Mouse (Mus musculus): ENCODE data around the gene Efemp2. TPM values are rescaled to one million over a fixed set of nuclear protein-coding genes. Genes with fewer than 3 reads are reported as not detected.

The Efemp2 gene
- polyA plus RNA-seq, 1 experiment: 0.04 TPM

DNA sequence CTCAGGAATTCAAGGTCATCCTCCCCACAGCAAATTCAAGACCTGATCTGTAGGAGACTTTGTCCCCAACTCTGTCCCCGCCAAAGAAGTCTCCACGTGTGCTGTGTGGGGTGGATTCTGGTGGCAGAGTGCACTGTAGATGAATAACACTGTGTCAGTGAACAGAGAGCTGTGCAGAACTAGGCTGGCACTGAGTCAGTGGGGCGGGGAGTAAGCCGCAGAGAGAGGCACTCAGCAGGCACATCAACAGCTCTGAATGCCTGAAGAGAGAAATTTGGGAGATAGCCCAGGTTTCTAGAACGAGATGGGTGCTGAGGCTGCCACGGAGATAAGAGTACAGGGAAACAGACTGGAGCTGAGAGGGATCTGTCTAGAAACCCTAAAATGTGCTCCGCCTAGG is 14.7 kb upstream of the Efemp2 start:
- H3K36me3 ChIP-seq (ENCODE audit: control insufficient read depth): peaks cover 25% of the 10 kb centered on the region
- peaks cover 68% of the 10 kb centered on the region for H3K4me1 ChIP-seq (ENCODE audit: control insufficient read depth)
- no peak overlapping the region for H3K4me3 ChIP-seq (replicated peaks)
- TF ChIP-seq TAL1 (IDR thresholded peaks at IDR 0.05; ENCODE audit: low read length): no peak
- no peak for TF ChIP-seq GATA1 (IDR thresholded peaks at IDR 0.05; ENCODE audit: low read length)
- no peaks in the 10 kb centered on the region for H3K9me3 ChIP-seq (ENCODE audit: control insufficient read depth, low read length)
- peaks cover 10% of the 10 kb centered on the region for H3K27me3 ChIP-seq (ENCODE audit: control insufficient read depth)

DNA sequence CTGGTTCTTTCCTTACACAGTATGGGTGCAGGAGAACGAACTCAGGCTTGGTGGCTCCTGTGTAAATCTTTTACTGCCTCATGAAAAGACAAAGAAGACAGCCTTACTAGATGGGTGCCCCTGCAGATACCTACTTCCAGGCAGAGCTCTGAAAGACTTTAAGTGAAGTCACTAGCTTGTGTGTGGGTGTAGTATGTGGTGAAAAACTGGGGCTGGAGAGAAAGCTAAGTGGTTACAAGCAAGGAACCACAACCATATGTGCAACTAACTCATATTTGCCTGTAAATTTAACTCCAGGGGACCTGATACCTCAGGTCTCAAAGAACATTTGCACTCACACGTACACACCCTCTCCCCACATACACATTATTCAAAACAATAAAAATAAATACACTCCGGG is 13.9 kb upstream of the Efemp2 start:
- peak overlapping the region; percentile 83 for H3K4me3 ChIP-seq (replicated peaks)
- peaks cover 66% of the 10 kb centered on the region for H3K4me1 ChIP-seq (ENCODE audit: control insufficient read depth)
- peaks cover 28% of the 10 kb centered on the region for H3K36me3 ChIP-seq (ENCODE audit: control insufficient read depth)

DNA sequence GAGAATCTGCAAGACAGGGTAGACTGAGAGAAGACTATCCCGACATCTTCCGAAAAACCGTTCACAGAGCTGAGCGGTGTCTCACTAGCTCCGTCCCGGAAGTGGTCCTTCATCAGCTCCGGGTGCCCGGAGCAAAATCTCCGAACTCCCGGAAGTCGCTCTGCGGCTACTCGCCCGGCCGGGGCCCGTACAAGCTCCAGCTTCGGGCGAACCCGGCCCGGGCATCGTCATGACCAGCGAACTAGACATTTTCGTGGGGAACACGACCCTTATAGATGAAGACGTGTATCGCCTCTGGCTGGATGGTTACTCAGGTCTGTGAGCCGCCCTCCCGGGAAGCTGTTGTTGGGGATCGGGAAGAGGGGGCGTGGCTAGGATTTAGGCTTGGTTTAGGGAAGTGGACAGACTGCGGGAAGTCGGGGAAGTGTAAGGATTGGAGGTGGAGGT is 13.3 kb upstream of the Efemp2 start, which contains the start of gene Fibp:
Gene Fibp, plus strand, starts transcription at position 151 of the 447 bp plus-strand sequence.
- Histone ChIP-seq H3K27me3 (ENCODE audit: control insufficient read depth) (peaks cover 10% of the 10 kb centered on the region), H3K36me3 (ENCODE audit: control insufficient read depth) (peaks cover 32% of the 10 kb centered on the region), H3K9me3 (ENCODE audit: control insufficient read depth, low read length) (no peaks in the 10 kb centered on the region), H3K4me3 (replicated peaks) (peak within 1 kb of the TSS; percentile 83), H3K4me1 (ENCODE audit: control insufficient read depth) (peaks cover 61% of the 10 kb centered on the region)
- no peak for TF ChIP-seq GATA1 (IDR thresholded peaks at IDR 0.05; ENCODE audit: low read length)
- no peak for TF ChIP-seq TAL1 (IDR thresholded peaks at IDR 0.05; ENCODE audit: low read length)

More for the DNA sequence above, 13.9 kb upstream of the Efemp2 start:
- no peak for TF ChIP-seq TAL1 (IDR thresholded peaks at IDR 0.05; ENCODE audit: low read length)
- no peak for TF ChIP-seq GATA1 (IDR thresholded peaks at IDR 0.05; ENCODE audit: low read length)
- Histone ChIP-seq H3K27me3 (ENCODE audit: control insufficient read depth) (peaks cover 10% of the 10 kb centered on the region), H3K9me3 (ENCODE audit: control insufficient read depth, low read length) (no peaks in the 10 kb centered on the region)

DNA sequence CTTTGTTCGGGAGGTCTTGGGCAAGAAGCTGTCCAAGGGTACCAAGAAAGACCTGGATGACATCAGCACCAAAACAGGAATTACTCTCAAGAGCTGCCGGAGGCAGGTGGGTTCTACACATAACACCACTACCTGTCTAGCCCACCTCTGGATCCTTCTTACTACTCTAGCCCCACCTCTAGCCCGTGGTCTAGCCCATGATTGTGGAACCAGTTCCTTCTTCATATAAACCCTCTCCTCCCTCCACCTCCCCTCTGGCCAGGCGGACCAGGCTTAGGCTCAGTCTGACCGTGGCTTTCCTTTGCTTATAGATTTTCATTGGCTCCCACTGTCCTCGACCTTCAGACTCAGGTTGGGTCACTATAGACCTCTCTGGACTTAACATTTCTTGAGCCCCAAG is 12.3 kb upstream of the Efemp2 start:
- Histone ChIP-seq H3K4me1 (ENCODE audit: control insufficient read depth) (peaks cover 52% of the 10 kb centered on the region), H3K9me3 (ENCODE audit: control insufficient read depth, low read length) (no peaks in the 10 kb centered on the region), H3K4me3 (replicated peaks) (peak overlapping the region; percentile 83), H3K27me3 (ENCODE audit: control insufficient read depth) (peaks cover 6% of the 10 kb centered on the region), H3K36me3 (ENCODE audit: control insufficient read depth) (peaks cover 41% of the 10 kb centered on the region)
- TF ChIP-seq TAL1 (IDR thresholded peaks at IDR 0.05; ENCODE audit: low read length): no peak
- TF ChIP-seq GATA1 (IDR thresholded peaks at IDR 0.05; ENCODE audit: low read length): no peak

DNA sequence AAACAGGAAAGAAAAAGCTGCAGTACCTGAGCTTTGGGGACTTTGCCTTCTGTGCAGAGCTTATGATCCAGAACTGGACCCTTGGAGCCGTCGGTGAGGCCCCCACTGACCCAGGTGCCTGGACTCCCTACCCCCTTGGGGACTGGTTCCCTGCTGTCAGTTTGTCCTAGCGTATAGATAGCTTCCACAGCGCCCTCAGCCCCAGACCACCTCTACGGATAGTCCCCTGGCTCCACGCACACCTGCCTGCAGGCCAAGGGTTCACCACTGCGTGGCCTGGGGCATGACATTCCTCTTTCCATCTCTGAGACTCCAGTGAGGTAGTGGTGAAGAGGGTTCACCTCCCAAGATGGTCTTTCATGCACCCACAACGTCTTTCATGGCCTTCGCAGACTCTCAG is 10.5 kb upstream of the Efemp2 start:
- Histone ChIP-seq H3K36me3 (ENCODE audit: control insufficient read depth) (peaks cover 50% of the 10 kb centered on the region), H3K4me1 (ENCODE audit: control insufficient read depth) (peaks cover 34% of the 10 kb centered on the region), H3K9me3 (ENCODE audit: control insufficient read depth, low read length) (no peaks in the 10 kb centered on the region), H3K4me3 (replicated peaks) (no peak overlapping the region), H3K27me3 (ENCODE audit: control insufficient read depth) (no peaks in the 10 kb centered on the region; the same call in 1 of the 2 replicates)
- no peak for TF ChIP-seq GATA1 (IDR thresholded peaks at IDR 0.05; ENCODE audit: low read length)
- no peak for TF ChIP-seq TAL1 (IDR thresholded peaks at IDR 0.05; ENCODE audit: low read length)

DNA sequence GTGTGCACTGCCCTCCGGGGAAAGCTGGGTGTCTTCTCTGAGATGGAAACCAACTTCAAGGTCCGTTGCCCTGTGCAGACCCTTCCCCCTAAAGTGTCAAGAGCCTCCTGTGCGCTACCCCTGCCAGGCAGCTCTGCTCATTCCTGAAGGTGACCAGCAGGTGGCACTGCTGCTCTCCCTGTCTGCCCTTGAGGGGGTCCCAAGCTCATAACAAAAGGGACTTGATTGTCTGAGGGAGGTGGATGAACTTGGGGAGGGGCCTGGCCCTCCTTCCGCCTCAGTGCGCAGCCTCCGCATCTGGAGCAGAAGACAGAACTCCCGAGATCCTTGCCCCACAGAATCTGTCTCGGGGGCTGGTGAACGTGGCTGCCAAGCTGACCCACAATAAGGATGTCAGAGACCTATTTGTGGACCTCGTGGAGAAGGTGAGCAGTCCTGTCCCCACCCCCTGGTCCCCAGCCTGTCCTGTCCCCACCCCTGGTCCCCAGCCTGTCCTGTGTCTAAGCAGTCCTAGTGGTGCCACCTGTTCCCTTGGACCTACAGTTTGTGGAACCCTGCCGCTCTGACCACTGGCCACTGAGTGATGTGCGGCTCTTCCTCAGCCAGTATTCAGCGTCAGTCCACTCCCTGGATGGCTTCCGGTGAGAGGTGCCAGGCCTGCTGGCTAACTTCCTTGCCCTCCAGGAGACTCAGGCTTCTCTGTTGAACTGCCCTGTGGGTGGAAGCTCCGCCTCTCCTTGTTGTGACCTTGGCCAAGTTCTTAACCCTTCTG is 9.8 kb upstream of the Efemp2 start:
- TF ChIP-seq GATA1 (IDR thresholded peaks at IDR 0.05; ENCODE audit: low read length) (no peak), TAL1 (IDR thresholded peaks at IDR 0.05; ENCODE audit: low read length) (no peak)
- Histone ChIP-seq H3K27me3 (ENCODE audit: control insufficient read depth) (no peaks in the 10 kb centered on the region), H3K9me3 (ENCODE audit: control insufficient read depth, low read length) (no peaks in the 10 kb centered on the region), H3K4me3 (replicated peaks) (no peak overlapping the region), H3K36me3 (ENCODE audit: control insufficient read depth) (peaks cover 50% of the 10 kb centered on the region), H3K4me1 (ENCODE audit: control insufficient read depth) (peaks cover 28% of the 10 kb centered on the region)

DNA sequence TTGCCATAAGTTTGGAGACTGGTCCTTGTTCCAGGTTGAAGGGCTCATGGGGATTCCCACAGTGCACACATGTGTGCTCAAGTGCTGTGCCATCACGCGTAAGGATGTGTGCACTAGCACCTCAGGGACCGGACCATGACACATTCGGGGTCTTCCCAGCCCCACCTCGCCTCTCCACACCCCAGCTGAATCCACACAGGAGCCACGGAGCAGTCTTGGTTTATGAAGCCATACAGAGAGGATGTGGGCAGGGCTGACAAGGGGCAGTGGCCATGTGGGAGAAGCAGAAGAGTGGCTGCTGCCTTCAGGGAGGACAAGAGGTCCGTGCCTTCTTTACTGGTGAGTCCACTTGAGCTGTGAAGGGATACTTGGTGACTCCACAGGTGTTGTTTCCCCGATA is 8.7 kb upstream of the Efemp2 start:
- H3K4me1 ChIP-seq (ENCODE audit: control insufficient read depth): peaks cover 18% of the 10 kb centered on the region
- no peak overlapping the region for H3K4me3 ChIP-seq (replicated peaks)
- no peaks in the 10 kb centered on the region for H3K9me3 ChIP-seq (ENCODE audit: control insufficient read depth, low read length)
- TF ChIP-seq TAL1 (IDR thresholded peaks at IDR 0.05; ENCODE audit: low read length) (no peak), GATA1 (IDR thresholded peaks at IDR 0.05; ENCODE audit: low read length) (no peak)
- H3K27me3 ChIP-seq (ENCODE audit: control insufficient read depth): peaks cover 3% of the 10 kb centered on the region
- H3K36me3 ChIP-seq (ENCODE audit: control insufficient read depth): peaks cover 50% of the 10 kb centered on the region

DNA sequence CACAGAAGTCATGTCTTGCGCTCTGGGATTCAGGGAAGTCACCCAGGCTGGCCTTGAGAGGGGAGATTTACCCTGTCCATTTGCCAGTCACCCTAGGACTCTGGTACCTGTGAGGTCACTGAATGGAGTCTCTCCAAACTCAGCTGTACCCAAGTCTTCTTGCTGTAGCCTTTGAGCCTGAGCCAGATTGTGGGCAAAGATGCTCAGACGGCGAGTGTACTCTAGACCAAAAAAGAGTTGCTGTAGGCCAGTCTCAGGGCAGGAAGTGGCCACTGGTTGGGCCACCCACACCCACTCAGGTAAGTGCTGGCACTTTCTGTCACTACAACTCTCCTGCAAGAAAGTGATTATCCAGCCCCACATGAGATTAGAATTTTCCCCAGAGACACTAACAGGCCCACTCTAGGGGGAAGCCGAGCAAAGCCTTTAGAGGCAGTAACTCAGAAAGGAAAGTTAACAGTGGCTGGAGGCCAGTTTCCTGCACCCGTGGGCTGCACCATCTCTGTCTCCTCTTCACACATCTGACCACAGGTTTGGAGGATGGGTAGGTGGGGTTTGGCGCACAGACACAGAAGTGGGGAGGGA is 6.7 kb upstream of the Efemp2 start:
- peaks cover 3% of the 10 kb centered on the region; the same call in 1 of the 2 replicates for H3K4me1 ChIP-seq (ENCODE audit: control insufficient read depth)
- H3K27me3 ChIP-seq (ENCODE audit: control insufficient read depth): peaks cover 6% of the 10 kb centered on the region
- no peaks in the 10 kb centered on the region for H3K9me3 ChIP-seq (ENCODE audit: control insufficient read depth, low read length)
- H3K36me3 ChIP-seq (ENCODE audit: control insufficient read depth): peaks cover 50% of the 10 kb centered on the region
- TF ChIP-seq TAL1 (IDR thresholded peaks at IDR 0.05; ENCODE audit: low read length): no peak
- TF ChIP-seq GATA1 (IDR thresholded peaks at IDR 0.05; ENCODE audit: low read length): no peak
- no peak overlapping the region for H3K4me3 ChIP-seq (replicated peaks)

DNA sequence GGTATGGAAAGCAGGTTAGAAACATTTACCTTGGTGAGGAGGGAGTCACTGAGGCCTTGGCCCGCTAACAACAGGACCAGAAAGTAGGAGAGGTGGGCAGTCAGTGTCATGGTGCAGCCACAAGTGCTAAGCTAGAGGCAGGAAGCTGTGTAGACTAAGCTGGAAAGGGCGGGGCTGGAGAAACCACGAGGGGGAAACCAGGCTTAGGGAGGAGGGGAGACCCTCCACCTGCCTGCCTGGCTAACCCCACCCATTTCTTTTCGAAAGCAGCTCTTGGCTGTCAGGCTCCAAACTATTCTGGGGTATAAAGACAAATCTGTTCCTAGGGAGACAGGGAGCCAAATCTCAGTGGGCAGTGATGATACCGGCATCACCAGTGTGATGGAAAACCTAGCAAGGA is 5.4 kb upstream of the Efemp2 start, which contains the start of gene Ctsw:
Gene Ctsw, minus strand, starts transcription at position 134 of the 400 bp plus-strand sequence.
- Histone ChIP-seq H3K27me3 (ENCODE audit: control insufficient read depth) (peaks cover 16% of the 10 kb centered on the region), H3K36me3 (ENCODE audit: control insufficient read depth) (peaks cover 39% of the 10 kb centered on the region), H3K9me3 (ENCODE audit: control insufficient read depth, low read length) (no peaks in the 10 kb centered on the region), H3K4me3 (replicated peaks) (no peak within 1 kb of the TSS), H3K4me1 (ENCODE audit: control insufficient read depth) (peaks cover 2% of the 10 kb centered on the region)
- no peak for TF ChIP-seq GATA1 (IDR thresholded peaks at IDR 0.05; ENCODE audit: low read length)
- TF ChIP-seq TAL1 (IDR thresholded peaks at IDR 0.05; ENCODE audit: low read length): no peak

Measured in erythroblast, embryonic 14.5 days (primary cell).